Mouse (Mus musculus) layer of hippocampus, postnatal 25 days (tissue): ENCODE measurements around the gene AC124108.1. TPM values are rescaled to one million over a fixed set of nuclear protein-coding genes. Genes with fewer than 3 reads are reported as not detected.

Experiments
- DNase-seq, 2 experiments: peaks; one replicate each; pipeline ENCODE4 v3.0.0; 2022; ENCODE audit warnings: mixed read lengths in 2 of 2, low spot score in 1 of 2; ENCODE audit errors: extremely low spot score in 1 of 2
- total RNA-seq, 2 experiments: library from RNA; stranded (reverse); gene quantifications; 2 replicates each; pipeline ENCODE4 v1.2.3; 2021

Gene AC124108.1
- total RNA-seq, result under 1 TPM; 0.25 to 0.92 TPM

- peak in 1 of 2 experiments; percentile 7 for DNase-seq
These were observed at the start of gene AC124108.1, which contains the start of gene Lemd1 for GRCm38 (mm10) chr1:132191093-132191785. Gene AC124108.1 (plus strand): TSS chr1:132191457. Gene Lemd1 (plus strand): TSS chr1:132191431.

- no peak for DNase-seq
These were observed 49.5 kb upstream of the AC124108.1 start for GRCm38 (mm10) chr1:132141753-132142152.

- no peak for DNase-seq
These were observed 48.2 kb upstream of the AC124108.1 start for GRCm38 (mm10) chr1:132143079-132143478.

GRCm38 (mm10) chr1:132143730-132144129, 47.5 kb upstream of the AC124108.1 start:
- no peak for DNase-seq

- no peak for DNase-seq
These were observed 47.0 kb upstream of the AC124108.1 start for GRCm38 (mm10) chr1:132144223-132144622.

GRCm38 (mm10) chr1:132144837-132145236, 46.4 kb upstream of the AC124108.1 start:
- no peak for DNase-seq

- DNase-seq, result no peak
These were observed 45.1 kb upstream of the AC124108.1 start for GRCm38 (mm10) chr1:132145973-132146685.

- no peak for DNase-seq
These were observed 41.8 kb upstream of the AC124108.1 start for GRCm38 (mm10) chr1:132149410-132149809.

GRCm38 (mm10) chr1:132150171-132150570, 41.1 kb upstream of the AC124108.1 start:
- DNase-seq, result no peak

GRCm38 (mm10) chr1:132150817-132151601, 40.2 kb upstream of the AC124108.1 start:
- no peak for DNase-seq

- no peak for DNase-seq
These were observed 39.3 kb upstream of the AC124108.1 start for GRCm38 (mm10) chr1:132151908-132152307.

- DNase-seq, result no peak
These were observed 38.1 kb upstream of the AC124108.1 start for GRCm38 (mm10) chr1:132153086-132153690.

- DNase-seq, result no peak
These were observed 37.6 kb upstream of the AC124108.1 start for GRCm38 (mm10) chr1:132153691-132154090.

GRCm38 (mm10) chr1:132155737-132156136, 35.5 kb upstream of the AC124108.1 start:
- DNase-seq, result peak in 1 of 2 experiments; percentile 83

- DNase-seq, result peak; percentile 85 to 99
These were observed 34.1 kb upstream of the AC124108.1 start for GRCm38 (mm10) chr1:132157016-132157781.

GRCm38 (mm10) chr1:132157808-132158207, 33.4 kb upstream of the AC124108.1 start:
- no peak for DNase-seq

GRCm38 (mm10) chr1:132158741-132159140, 32.5 kb upstream of the AC124108.1 start:
- no peak for DNase-seq

GRCm38 (mm10) chr1:132159681-132160080, 31.6 kb upstream of the AC124108.1 start:
- no peak for DNase-seq

- DNase-seq, result no peak
These were observed 29.9 kb upstream of the AC124108.1 start for GRCm38 (mm10) chr1:132161211-132161880.
